Mouse (Mus musculus) ES-E14 (cell line): ENCODE measurements around the gene Cacng8. TPM values are rescaled to one million over a fixed set of nuclear protein-coding genes. Genes with fewer than 3 reads are reported as not detected.

Source experiments
- DNase-seq: peaks from one replicate; pipeline ENCODE4 v3.0.0-alpha.2; 2013; ENCODE audit warnings: low read depth, low spot score
- H3K27ac ChIP-seq: 2 replicates; pipeline ENCODE4 v1.5.1; 2012; ENCODE audit warnings: low read depth, mild to moderate bottlenecking, low read length, moderate library complexity, mixed read lengths; ENCODE audit not compliant: poor library complexity, insufficient read depth, severe bottlenecking
- H3K36me3 ChIP-seq: 2 replicates; pipeline ENCODE4 v1.6.1; 2012; ENCODE audit warnings: mild to moderate bottlenecking, low read length, moderate library complexity, mixed read lengths; ENCODE audit not compliant: control insufficient read depth, poor library complexity, insufficient read depth, severe bottlenecking
- H3K4me1 ChIP-seq, 2 experiments: fragments of 150-350 bp in 1 of 2; sonication (generic) in 1 of 2; 2 replicates each; pipeline ENCODE4 v1.6.1; 2012; ENCODE audit warnings: low read length in 2 of 2, mild to moderate bottlenecking in 1 of 2, mixed read lengths in 1 of 2; ENCODE audit not compliant: control insufficient read depth in 2 of 2, insufficient read depth in 2 of 2, poor library complexity in 1 of 2
- H3K4me3 ChIP-seq, 2 experiments: fragments of 150-350 bp in 1 of 2; sonication (generic) in 1 of 2; 2 replicates each; pipeline ENCODE4 v1.5.1; 2012; ENCODE audit warnings: low read length in 2 of 2, low read depth in 1 of 2, mild to moderate bottlenecking in 1 of 2, mixed read lengths in 1 of 2; ENCODE audit not compliant: insufficient read depth in 1 of 2, poor library complexity in 1 of 2, severe bottlenecking in 1 of 2
- H3K9ac ChIP-seq: 2 replicates; pipeline ENCODE4 v1.6.1; 2012; ENCODE audit warnings: low read depth, mild to moderate bottlenecking, low read length, mixed read lengths; ENCODE audit not compliant: poor library complexity, insufficient read depth, severe bottlenecking
- H3K9me3 ChIP-seq: fragments of 150-350 bp; sonication (generic); 2 replicates; pipeline ENCODE4 v1.6.1; 2012; ENCODE audit warnings: low read depth, mild to moderate bottlenecking, low read length; ENCODE audit not compliant: control insufficient read depth, insufficient read depth
- CHD2 ChIP-seq: IDR thresholded peaks from 2 replicates; pipeline ENCODE4 v1.6.1; 2014; ENCODE audit warnings: mild to moderate bottlenecking, low read depth, low read length, inconsistent platforms
- HCFC1 ChIP-seq: IDR thresholded peaks from 2 replicates; pipeline ENCODE4 v1.6.1; 2012; ENCODE audit warnings: low read length, inconsistent platforms, borderline replicate concordance; ENCODE audit not compliant: insufficient read depth
- MAFK ChIP-seq: IDR thresholded peaks from 2 replicates; pipeline ENCODE4 v1.6.1; 2014; ENCODE audit warnings: mild to moderate bottlenecking, low read depth, low read length, inconsistent platforms; ENCODE audit not compliant: insufficient read depth
- ZC3H11A ChIP-seq: IDR thresholded peaks from 2 replicates; pipeline ENCODE4 v1.6.1; 2012; ENCODE audit warnings: low read depth, mild to moderate bottlenecking, inconsistent platforms, low read length, borderline replicate concordance
- ZNF384 ChIP-seq: IDR thresholded peaks from 2 replicates; pipeline ENCODE4 v1.6.1; 2012; ENCODE audit warnings: low read depth, low read length, inconsistent platforms
- in situ Hi-C, 2 experiments: fragments of 600-800 bp; cut with MboI; formaldehyde crosslinking; loops; one replicate each; pipeline ENCODE4 v1.15.1; 2025; ENCODE audit warnings: low sequenced_read_pairs in 2 of 2, inconsistent platforms in 1 of 2; ENCODE audit not compliant: unreplicated experiment in 2 of 2
- total RNA-seq: library from RNA; depleted of rRNA; stranded (reverse); fragments of 300-350 nt; gene quantifications from 2 replicates; pipeline ENCODE4 v1.2.3, GENCODE M21; 2012

Cacng8 gene
- total RNA-seq, 1 experiment: 7.8 TPM

GRCm38 (mm10) chr7:3444678-3445077 is 54.2 kb downstream of the Cacng8 start:
- TF ChIP-seq MAFK (no peak), HCFC1 (no peak), CHD2 (no peak), ZC3H11A (no peak), ZNF384 (no peak)
- in situ Hi-C loops: no loop called here
- H3K27ac ChIP-seq: no peak overlapping the region
- no peaks in the 10 kb centered on the region for H3K9me3 ChIP-seq
- no peak for DNase-seq
- H3K36me3 ChIP-seq: no peaks in the 10 kb centered on the region
- H3K4me3 ChIP-seq: no peak overlapping the region
- H3K9ac ChIP-seq: no peak overlapping the region
- peaks cover 0 to 10% of the 10 kb centered on the region in 2 experiments; a peak in 3 of 4 replicates for H3K4me1 ChIP-seq

DNA sequence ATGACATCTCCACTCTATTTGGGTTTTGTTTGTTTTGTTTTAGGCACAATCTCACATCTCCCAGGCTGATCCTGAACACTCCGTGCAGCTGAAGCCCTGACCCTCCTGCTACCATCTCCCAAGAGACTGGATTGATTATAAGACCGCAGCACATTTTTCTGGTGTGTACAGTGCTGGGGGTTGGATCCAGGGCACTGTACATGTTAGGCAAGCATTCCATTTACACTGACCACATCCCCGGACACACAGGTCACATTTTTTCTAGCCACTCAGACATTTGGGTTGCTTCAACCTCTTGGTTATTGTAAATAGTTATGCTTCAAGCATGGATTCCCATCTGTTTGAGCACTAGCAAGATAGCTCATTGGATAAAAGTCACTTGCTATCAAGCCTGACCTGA is 56.1 kb downstream of the Cacng8 start:
- Histone ChIP-seq H3K4me1 (peaks cover 0 to 11% of the 10 kb centered on the region in 2 experiments; a peak in 3 of 4 replicates), H3K27ac (no peak overlapping the region), H3K9ac (no peak overlapping the region), H3K4me3 (no peak overlapping the region), H3K36me3 (no peaks in the 10 kb centered on the region), H3K9me3 (no peaks in the 10 kb centered on the region)
- TF ChIP-seq ZNF384 (no peak), CHD2 (no peak), MAFK (no peak), HCFC1 (no peak), ZC3H11A (no peak)
- in situ Hi-C loops: no loop called here
- no peak for DNase-seq

DNA sequence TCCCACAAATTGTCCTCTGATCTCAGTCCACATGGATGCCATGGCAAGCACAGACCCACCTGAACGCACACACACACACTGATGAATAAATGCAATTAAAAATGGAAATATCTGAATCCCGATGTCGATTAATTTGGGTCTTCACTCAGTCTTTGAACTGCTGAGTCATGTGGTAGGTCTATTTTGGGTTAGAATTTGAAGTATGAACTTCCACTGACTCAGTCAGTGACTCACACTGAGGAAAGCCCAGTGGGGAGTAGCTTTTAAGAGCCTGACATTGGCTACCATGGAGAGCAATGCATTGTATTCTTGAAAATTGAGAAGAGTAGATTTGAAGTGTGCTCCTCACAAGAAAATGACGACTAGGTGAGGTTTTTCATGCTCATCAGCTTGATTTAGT is 56.5 kb downstream of the Cacng8 start:
- Histone ChIP-seq H3K4me3 (no peak overlapping the region), H3K36me3 (no peaks in the 10 kb centered on the region), H3K9ac (no peak overlapping the region), H3K4me1 (peaks cover 0 to 13% of the 10 kb centered on the region in 2 experiments; a peak in 3 of 4 replicates), H3K9me3 (no peaks in the 10 kb centered on the region), H3K27ac (no peak overlapping the region)
- in situ Hi-C loops: no loop called here
- TF ChIP-seq MAFK (peak; percentile 38; the same call in 1 of the 2 replicates), HCFC1 (no peak), ZC3H11A (no peak)
- DNase-seq: no peak

DNA sequence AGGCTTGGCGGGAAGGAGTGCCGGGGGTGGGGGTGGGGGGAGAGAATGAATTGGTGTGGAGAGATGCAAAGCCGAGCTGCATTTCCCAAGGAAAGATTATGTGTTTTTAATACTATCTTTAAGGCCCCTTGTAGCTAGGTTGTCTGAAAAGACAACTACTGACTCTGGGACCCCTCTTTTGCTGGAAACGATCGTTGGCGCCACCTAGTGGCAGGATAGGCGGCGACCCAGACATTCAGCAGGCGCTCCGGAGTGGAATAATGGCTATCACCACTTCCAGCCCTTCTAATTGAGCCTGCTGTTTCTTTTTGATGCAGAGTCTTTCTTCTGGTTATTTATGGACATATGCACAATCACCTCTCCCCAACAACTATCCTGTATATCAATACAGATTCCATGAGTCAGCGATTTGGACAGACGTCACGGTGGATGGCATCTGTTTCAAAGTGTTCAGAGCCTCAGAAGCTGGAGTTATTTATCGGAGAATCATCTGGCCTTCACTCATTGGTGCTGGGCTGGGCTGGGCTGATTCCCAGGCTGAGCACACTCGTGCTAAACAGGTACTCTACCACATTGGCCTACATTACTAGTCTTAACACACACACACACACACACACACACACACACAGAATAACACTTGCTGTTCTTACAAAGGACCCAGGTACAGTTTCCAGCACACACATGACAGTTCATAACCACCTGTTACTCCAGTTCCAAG is 58.4 kb downstream of the Cacng8 start:
- no peaks in the 10 kb centered on the region for H3K36me3 ChIP-seq
- no peak overlapping the region for H3K4me3 ChIP-seq
- DNase-seq: peak; percentile 60
- TF ChIP-seq HCFC1 (no peak), MAFK (peak; percentile 78), ZC3H11A (0 out of 2 replicates have a peak, but pooled peaks have one; percentile 16), ZNF384 (no peak)
- peaks cover 0 to 13% of the 10 kb centered on the region in 2 experiments; a peak in 3 of 4 replicates for H3K4me1 ChIP-seq
- H3K9me3 ChIP-seq: no peaks in the 10 kb centered on the region
- H3K27ac ChIP-seq: no peak overlapping the region
- in situ Hi-C loops: no loop called here
- H3K9ac ChIP-seq: no peak overlapping the region

DNA sequence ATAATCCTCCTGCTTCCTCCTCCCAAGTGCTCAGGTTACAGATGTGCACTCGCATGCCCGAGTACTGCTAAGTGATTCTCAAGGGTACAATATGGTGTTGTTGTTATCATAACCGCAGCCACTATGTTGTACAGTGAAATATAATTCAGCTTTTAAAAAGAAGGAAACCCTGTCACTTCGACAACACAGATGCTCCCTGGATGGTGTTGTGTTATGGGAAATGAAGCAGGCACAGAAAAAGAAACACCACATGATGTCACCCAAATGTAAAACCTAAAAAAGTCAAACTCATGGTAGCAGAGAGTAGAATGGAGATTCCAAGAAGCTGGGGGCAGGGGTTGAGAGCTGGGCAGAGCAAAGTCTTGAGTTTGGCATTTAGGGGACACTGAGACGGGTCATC is 60.2 kb downstream of the Cacng8 start:
- no peak for DNase-seq
- H3K4me3 ChIP-seq: no peak overlapping the region
- in situ Hi-C loops: no loop called here

More for the DNA sequence above, 60.2 kb downstream of the Cacng8 start:
- H3K9me3 ChIP-seq: no peaks in the 10 kb centered on the region
- H3K27ac ChIP-seq: no peak overlapping the region
- H3K4me1 ChIP-seq: peaks cover 0 to 13% of the 10 kb centered on the region in 2 experiments; a peak in 3 of 4 replicates
- H3K9ac ChIP-seq: no peak overlapping the region
- H3K36me3 ChIP-seq: no peaks in the 10 kb centered on the region
- TF ChIP-seq ZNF384: no peak
- no peak for TF ChIP-seq MAFK
- no peak for TF ChIP-seq ZC3H11A
- no peak for TF ChIP-seq CHD2
- no peak for TF ChIP-seq HCFC1
